Mouse (Mus musculus) heart, postnatal 0 days (tissue): ENCODE measurements at regions not wholly inside any gene's neighbourhood (a gene's known extent, or its start where the extent isn't known, plus 50 kb on each side); places are given as distances from the start of the nearest gene placed in this dataset.

Experiments
- CTCF ChIP-seq: IDR thresholded peaks from 2 replicates; pipeline ENCODE4 v1.5.1; 2016; ENCODE audit warnings: antibody characterized with exemption, control low read depth, low read depth
- EP300 ChIP-seq: IDR thresholded peaks from 2 replicates; pipeline ENCODE4 v1.6.1; 2016; ENCODE audit warnings: antibody characterized with exemption, low read depth

DNA sequence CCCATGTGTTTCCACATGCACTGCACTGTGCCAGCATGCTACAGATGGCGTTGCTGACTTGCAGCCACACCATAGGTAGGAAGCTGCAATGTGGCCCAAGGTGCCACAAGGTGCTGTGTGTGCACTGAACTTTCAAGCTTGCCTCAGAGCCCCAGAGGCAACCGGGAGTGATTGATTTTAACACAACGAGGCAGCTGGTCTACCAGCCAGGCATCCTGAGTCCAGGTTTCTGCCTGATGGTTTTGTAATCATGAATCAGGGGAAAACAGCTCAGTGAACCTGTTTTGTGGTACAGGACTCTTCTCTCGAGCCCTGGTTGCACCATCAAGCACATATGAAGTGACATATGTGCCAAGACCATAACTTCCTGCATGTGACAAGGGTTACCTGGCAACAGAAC is 98.9 kb downstream of the Zfp648 start:
- TF ChIP-seq CTCF (no peak), EP300 (no peak)
